Mouse (Mus musculus) limb, embryonic 14.5 days (tissue): ENCODE data around the gene Wnt3. TPM values are rescaled to one million over a fixed set of nuclear protein-coding genes. Genes with fewer than 3 reads are reported as not detected.

Experiments used
- ATAC-seq: fragments of 200-750 bp; cut with Nextera tagmentation; 2 replicates; pipeline ENCODE4 v1.8.0; 2017; ENCODE audit warnings: low read depth, moderate number of reproducible peaks, moderate TSS enrichment; ENCODE audit not compliant: low FRiP score
- DNase-seq: peaks from one replicate; pipeline ENCODE4 v3.0.0-alpha.2; 2015; ENCODE audit warnings: low spot score
- H3K27ac ChIP-seq: fragments of 300-500 bp; sonication (generic); replicated peaks from 2 replicates; pipeline ENCODE4 v1.5.1; 2014; ENCODE audit warnings: low read depth, mild to moderate bottlenecking, low read length, moderate library complexity, mixed read lengths
- H3K27me3 ChIP-seq: fragments of 300-500 bp; sonication (generic); 2 replicates; pipeline ENCODE4 v1.6.1; 2014; ENCODE audit warnings: low read length, mixed read lengths; ENCODE audit not compliant: control insufficient read depth, insufficient read depth
- H3K36me3 ChIP-seq: fragments of 300-500 bp; sonication (generic); 2 replicates; pipeline ENCODE4 v1.6.1; 2014; ENCODE audit warnings: mild to moderate bottlenecking, low read length, moderate library complexity, mixed read lengths; ENCODE audit not compliant: control insufficient read depth, insufficient read depth
- H3K4me1 ChIP-seq: fragments of 300-500 bp; sonication (generic); 2 replicates; pipeline ENCODE4 v1.6.1; 2014; ENCODE audit warnings: antibody characterized with exemption, low read length, mixed read lengths; ENCODE audit not compliant: control insufficient read depth, insufficient read depth
- H3K4me2 ChIP-seq: fragments of 300-500 bp; sonication (generic); replicated peaks from 2 replicates; pipeline ENCODE4 v1.6.1; 2014; ENCODE audit warnings: low read depth, mild to moderate bottlenecking, low read length, moderate library complexity; ENCODE audit not compliant: severe bottlenecking
- H3K4me3 ChIP-seq: fragments of 300-500 bp; sonication (generic); replicated peaks from 2 replicates; pipeline ENCODE4 v1.5.1; 2014; ENCODE audit warnings: low read length
- H3K9ac ChIP-seq: fragments of 300-500 bp; sonication (generic); 2 replicates; pipeline ENCODE4 v1.6.1; 2014; ENCODE audit warnings: mild to moderate bottlenecking, low read depth, low read length, moderate library complexity; ENCODE audit not compliant: severe bottlenecking
- H3K9me3 ChIP-seq: fragments of 300-500 bp; sonication (generic); 2 replicates; pipeline ENCODE4 v1.6.1; 2016; ENCODE audit warnings: low read length; ENCODE audit not compliant: control insufficient read depth
- POLR2A ChIP-seq: fragments of 200-500 bp; IDR thresholded peaks from 2 replicates; pipeline ENCODE4 v1.8.0; 2012; ENCODE audit warnings: inconsistent platforms, mild to moderate bottlenecking, moderate library complexity, borderline replicate concordance; ENCODE audit not compliant: insufficient read depth, insufficient read length; ENCODE audit errors: extremely low read depth
- WGBS: fragments of 180-500 bp; shearing (Covaris S2); extraction: QIAGEN DNeasy Blood & Tissue Kit; methylation state at CpG from one replicate; pipeline ENCODE4 v1.1.7; 2014; 5-methylcytosine and 5-hydroxymethylcytosine counted together
- polyA plus RNA-seq, 2 experiments: library from polyadenylated mRNA; depleted of rRNA in 1 of 2; stranded (reverse) in 1 of 2; unstranded in 1 of 2; fragments of >200 nt; fragmentation: Nextera tagmentation in 1 of 2; extraction: Ambion mirVana in 1 of 2; gene quantifications; 2 replicates each; pipeline versions ENCODE4 v1.2.1 to v1.2.3; 2012 to 2014

Wnt3 gene
- polyA plus RNA-seq, 2 experiments = 11.9 to 19.1 TPM

DNA sequence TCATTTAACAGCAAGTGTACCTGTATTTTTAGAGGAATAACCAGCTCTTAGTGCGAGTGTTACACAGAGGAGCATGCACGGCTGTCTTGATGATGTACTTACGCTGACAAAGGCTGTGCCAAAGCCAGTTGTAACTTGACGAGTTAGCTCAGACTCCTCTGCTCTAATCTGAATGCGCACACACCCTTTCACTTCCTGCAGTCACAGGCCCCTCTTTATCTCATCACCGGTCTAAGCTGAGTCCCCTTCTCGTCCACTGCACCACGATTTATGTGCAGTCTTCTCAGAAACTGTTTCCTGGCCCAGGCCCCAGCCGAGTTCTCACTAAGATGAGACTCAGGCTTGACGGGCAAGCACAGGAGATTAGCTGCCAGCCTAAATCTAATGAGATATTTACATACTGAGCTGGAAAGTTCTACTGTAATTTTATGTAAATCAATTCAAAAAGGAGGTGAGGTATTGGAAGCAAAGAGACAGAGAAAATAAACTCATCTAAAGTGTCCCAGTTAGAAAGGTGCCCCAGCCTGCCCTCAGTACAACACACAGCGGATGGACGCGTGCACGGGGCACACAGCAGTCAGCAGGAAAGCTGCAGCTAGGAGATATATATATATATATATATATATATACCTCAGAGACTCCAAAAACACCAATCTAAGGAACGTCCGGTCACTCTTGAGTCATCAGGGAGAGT is 78.8 kb downstream of the Wnt3 start:
- Histone ChIP-seq H3K9ac (no peak overlapping the region), H3K4me1 (no peaks in the 10 kb centered on the region), H3K9me3 (no peaks in the 10 kb centered on the region), H3K4me3 (no peak overlapping the region), H3K27ac (no peak overlapping the region), H3K36me3 (peaks cover 30% of the 10 kb centered on the region), H3K27me3 (no peaks in the 10 kb centered on the region), H3K4me2 (no peak overlapping the region)
- no peak for TF ChIP-seq POLR2A
- DNase-seq (no peak), ATAC-seq (no peak)
- WGBS = 67% methylated on average over 16 of the region's 16 CpGs

DNA sequence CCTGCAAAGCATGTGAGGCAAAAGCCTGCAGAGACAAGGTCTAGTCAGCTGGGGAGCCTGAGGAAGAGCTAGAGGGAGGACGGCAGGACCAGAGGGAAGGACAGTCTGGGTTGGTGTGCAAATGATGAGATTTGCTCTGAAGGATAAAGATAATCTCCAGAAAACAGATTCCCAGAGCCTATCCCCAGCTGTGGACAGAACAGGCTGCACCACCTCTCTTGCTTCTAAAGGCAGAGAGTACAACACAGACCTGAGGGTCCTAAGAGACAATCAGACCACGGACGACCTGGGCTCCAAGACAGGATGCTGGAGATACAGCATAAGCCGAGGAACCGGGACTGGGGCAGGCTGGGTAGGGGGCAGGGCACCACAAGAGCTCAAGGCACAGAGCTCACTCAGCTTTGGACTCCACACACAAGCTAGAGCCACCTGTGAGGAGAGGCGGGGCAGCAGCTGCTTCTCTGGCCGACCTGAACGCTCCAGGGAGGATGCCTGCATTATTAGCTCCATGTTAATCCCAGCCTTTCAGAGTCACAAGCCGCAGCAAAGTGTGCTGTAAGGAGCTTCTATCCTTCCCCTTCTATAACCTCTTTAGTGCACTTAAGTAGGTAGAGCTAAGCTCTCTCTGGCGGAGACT is 79.5 kb downstream of the Wnt3 start:
- no peak overlapping the region for H3K27ac ChIP-seq
- ATAC-seq (no peak), DNase-seq (no peak)
- H3K4me3 ChIP-seq = no peak overlapping the region
- TF ChIP-seq POLR2A = no peak
- no peaks in the 10 kb centered on the region for H3K9me3 ChIP-seq
- WGBS = 33% methylated on average over 10 of the region's 10 CpGs
- H3K4me1 ChIP-seq = no peaks in the 10 kb centered on the region
- H3K36me3 ChIP-seq = peaks cover 36% of the 10 kb centered on the region
- no peak overlapping the region for H3K4me2 ChIP-seq
- H3K27me3 ChIP-seq = no peaks in the 10 kb centered on the region
- no peak overlapping the region for H3K9ac ChIP-seq

DNA sequence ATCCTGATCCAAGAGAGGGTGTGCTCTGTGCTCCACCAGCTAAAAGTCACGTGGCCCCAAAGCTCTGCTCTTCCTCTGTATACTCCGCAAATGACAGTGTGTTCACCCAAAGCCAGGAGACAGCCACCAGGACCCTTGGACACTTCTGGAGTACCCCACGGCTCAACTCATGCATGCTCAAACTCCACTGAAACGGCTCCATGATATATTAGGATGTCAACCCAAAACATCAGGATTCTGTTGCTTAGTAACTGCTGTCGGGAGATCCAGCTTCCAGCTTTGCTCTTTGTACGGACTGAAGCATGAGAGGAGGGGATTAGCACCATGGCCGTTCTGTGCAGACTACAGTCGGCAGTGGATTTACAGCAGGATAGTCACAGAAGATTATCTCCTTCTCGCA is 80.3 kb downstream of the Wnt3 start:
- H3K27me3 ChIP-seq = no peaks in the 10 kb centered on the region
- H3K27ac ChIP-seq = no peak overlapping the region
- DNase-seq = no peak
- no peaks in the 10 kb centered on the region for H3K9me3 ChIP-seq
- no peak for ATAC-seq
- H3K4me3 ChIP-seq = no peak overlapping the region
- H3K9ac ChIP-seq = no peak overlapping the region
- no peak overlapping the region for H3K4me2 ChIP-seq
- peaks cover 41% of the 10 kb centered on the region for H3K36me3 ChIP-seq
- WGBS = 56% methylated on average over 9 of the region's 9 CpGs
- no peaks in the 10 kb centered on the region for H3K4me1 ChIP-seq
- no peak for TF ChIP-seq POLR2A

DNA sequence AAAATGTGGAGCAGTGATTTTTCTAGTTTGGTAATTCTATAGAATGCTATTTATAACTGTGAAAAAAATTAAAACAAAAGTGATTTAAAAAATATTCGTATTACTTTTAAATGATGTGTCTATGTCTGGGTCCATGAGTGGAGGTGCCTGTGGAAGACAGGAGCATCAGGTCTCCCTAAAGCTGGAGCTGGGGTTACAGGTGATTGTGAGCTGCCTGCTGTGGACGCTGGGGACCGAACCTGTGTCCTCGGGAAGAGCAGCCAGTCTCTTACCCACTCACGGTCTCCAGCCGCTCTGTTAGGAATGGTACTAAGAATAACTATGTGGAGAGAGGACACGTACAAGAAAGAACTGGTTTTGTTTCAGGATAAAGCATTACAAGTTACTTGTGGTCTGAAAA is 82.7 kb downstream of the Wnt3 start:
- no peak for TF ChIP-seq POLR2A
- no peak overlapping the region for H3K4me3 ChIP-seq
- H3K27me3 ChIP-seq = no peaks in the 10 kb centered on the region
- H3K4me2 ChIP-seq = no peak overlapping the region
- 89% methylated on average over 7 of the region's 7 CpGs for WGBS
- H3K36me3 ChIP-seq = peaks cover 51% of the 10 kb centered on the region
- no peak for ATAC-seq
- no peaks in the 10 kb centered on the region for H3K4me1 ChIP-seq
- no peak overlapping the region for H3K9ac ChIP-seq
- H3K9me3 ChIP-seq = no peaks in the 10 kb centered on the region
- no peak for DNase-seq
- no peak overlapping the region for H3K27ac ChIP-seq

DNA sequence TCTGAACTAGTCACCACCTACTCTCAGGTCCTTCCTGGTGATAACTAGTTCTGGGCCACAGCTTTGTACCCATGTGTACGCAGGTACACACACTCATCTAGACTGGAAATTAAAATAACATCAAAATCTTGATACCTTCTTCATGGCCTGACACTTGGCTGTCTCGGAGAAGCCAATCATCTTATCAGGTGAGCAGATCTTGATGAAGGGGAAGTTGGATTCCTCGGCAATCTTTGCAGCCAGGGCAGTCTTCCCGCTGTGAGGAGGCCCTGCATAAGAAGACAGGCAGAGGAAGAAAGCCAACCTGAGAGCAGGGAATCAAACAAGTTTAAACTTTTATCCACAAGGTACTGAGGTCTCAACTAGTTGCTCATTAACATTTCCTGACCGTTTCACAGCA is 84.8 kb downstream of the Wnt3 start:
- Histone ChIP-seq H3K9me3 (no peaks in the 10 kb centered on the region), H3K4me2 (no peak overlapping the region), H3K27ac (no peak overlapping the region), H3K9ac (no peak overlapping the region), H3K27me3 (no peaks in the 10 kb centered on the region), H3K4me3 (no peak overlapping the region), H3K36me3 (peaks cover 56% of the 10 kb centered on the region), H3K4me1 (no peaks in the 10 kb centered on the region)
- no peak for DNase-seq
- ATAC-seq = no peak
- 56% methylated on average over 5 of the region's 5 CpGs for WGBS
- TF ChIP-seq POLR2A = no peak
